Mouse (Mus musculus): Measurements from ENCODE around the gene BC080695. TPM values are rescaled to one million over a fixed set of nuclear protein-coding genes. Genes with fewer than 3 reads are reported as not detected.
"Not testable (repeated sequence)": the region's sequence is repeated elsewhere in the genome, so short reads cannot be mapped to it uniquely, and the experiment has no call there.

BC080695 gene
- polyA plus RNA-seq (2015; fragmentation: Nextera tagmentation; extraction: Ambion mirVana) = not detected in 2 replicates

DNA sequence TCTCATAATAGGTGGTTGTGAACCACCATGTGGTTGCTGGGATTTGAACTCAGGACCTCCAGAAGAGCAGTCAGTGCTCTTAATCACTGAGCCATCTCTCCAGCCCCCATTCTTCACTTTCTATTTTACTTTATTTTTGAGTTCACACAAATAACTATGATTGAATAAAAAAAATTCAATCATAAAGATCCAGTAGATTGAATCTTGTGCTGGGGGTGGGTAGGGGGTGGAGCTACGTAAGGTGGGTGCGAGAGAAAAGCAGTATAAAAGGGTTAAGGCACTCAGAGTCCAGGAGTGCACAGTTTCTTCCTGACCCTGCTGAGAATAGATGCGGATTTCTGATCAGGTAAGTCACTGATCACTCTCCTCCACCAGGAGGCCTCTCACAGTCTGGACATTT lies at the start of gene BC080695, which contains the start of gene Gm13057:
Gene BC080695 (plus strand): TSS at position 301 of the 400 bp plus-strand sequence.
Gene Gm13057 (plus strand): TSS at position 310 of the 400 bp plus-strand sequence.
- H3K27me3 ChIP-seq = not testable (repeated sequence)

DNA sequence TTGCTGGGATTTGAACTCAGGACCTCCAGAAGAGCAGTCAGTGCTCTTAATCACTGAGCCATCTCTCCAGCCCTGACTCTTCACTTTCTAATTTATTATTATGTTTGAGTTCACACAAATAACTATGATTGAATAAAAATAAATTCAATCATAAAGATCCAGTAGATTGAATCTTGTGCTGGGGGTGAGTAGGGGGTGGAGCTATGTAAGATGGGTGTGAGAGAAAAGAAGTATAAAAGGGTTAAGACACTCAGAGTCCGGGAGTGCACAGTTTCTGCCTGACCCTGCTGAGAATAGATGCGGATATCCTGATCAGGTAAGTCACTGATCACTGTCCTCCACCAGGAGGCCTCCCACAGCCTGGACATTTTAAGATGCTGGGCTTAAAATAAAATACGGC lies 40.5 kb upstream of the BC080695 start, which contains the start of gene Gm13043:
Gene Gm13043 (plus strand): TSS at position 301 of the 400 bp plus-strand sequence.
- no peak within 1 kb of the TSS for H3K9ac ChIP-seq
- H3K27ac ChIP-seq = no peak within 1 kb of the TSS
- no peaks in the 10 kb centered on the region for H3K27me3 ChIP-seq
- no peak within 1 kb of the TSS for H3K4me3 ChIP-seq (replicated peaks)
- H3K9me3 ChIP-seq (replicated peaks) = no peaks in the 10 kb centered on the region
- H3K36me3 ChIP-seq = no peaks in the 10 kb centered on the region
- no peak within 1 kb of the TSS for H3K4me2 ChIP-seq
- WGBS (ENCODE audit: insufficient replicate concordance) = 65% methylated on average over 3 of the region's 3 CpGs
- no peak for DNase-seq
- H3K4me1 ChIP-seq (replicated peaks) = no peaks in the 10 kb centered on the region
- no peak for ATAC-seq (ENCODE audit: low read depth)

More for the DNA sequence above, at the start of gene BC080695, which contains the start of gene Gm13057:
- not testable (repeated sequence) for H3K4me2 ChIP-seq; H3K36me3 ChIP-seq; DNase-seq; H3K9me3 ChIP-seq (replicated peaks); H3K27ac ChIP-seq; H3K4me3 ChIP-seq (replicated peaks); ATAC-seq (ENCODE audit: low read depth); H3K4me1 ChIP-seq (replicated peaks); H3K9ac ChIP-seq
- no CpG with 5 or more reads among the region's 3 CpGs for WGBS (ENCODE audit: insufficient replicate concordance)

GRCm38 (mm10) chr4:143535654-143536053 lies 15.8 kb upstream of the BC080695 start, which contains the start of gene Gm13040:
Gene Gm13040 (plus strand): TSS chr4:143535954.
- not testable (repeated sequence) for H3K9me3 ChIP-seq (replicated peaks); H3K4me3 ChIP-seq (replicated peaks); H3K27ac ChIP-seq; H3K4me1 ChIP-seq (replicated peaks); DNase-seq; H3K4me2 ChIP-seq; H3K27me3 ChIP-seq; ATAC-seq (ENCODE audit: low read depth); H3K36me3 ChIP-seq; H3K9ac ChIP-seq
- WGBS (ENCODE audit: insufficient replicate concordance) = no CpG with 5 or more reads among the region's 3 CpGs

DNA sequence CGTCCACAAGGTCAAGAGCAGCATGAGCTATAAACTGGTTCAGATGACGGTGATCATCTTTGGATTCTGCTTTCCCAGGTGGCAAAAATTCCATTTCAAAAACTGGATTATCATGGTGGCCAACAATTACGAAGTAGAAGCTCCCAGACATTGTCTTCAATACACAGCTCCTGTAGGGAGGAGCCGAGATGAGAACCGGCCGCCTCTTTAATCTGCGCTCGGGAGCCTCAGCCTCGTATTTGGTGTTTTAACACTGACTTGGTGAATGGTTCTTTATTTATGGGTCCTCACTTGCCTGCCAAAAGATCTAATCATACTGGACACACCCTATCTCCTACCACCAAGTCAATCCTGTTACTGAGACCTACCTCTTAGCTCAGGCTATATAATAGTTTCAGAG lies 60.4 kb downstream of the BC080695 start:
- not testable (repeated sequence) for H3K9me3 ChIP-seq (replicated peaks); H3K27ac ChIP-seq; ATAC-seq (ENCODE audit: low read depth); H3K4me2 ChIP-seq; H3K4me3 ChIP-seq (replicated peaks); DNase-seq; H3K27me3 ChIP-seq; H3K4me1 ChIP-seq (replicated peaks); H3K9ac ChIP-seq; H3K36me3 ChIP-seq
- 68% methylated on average over 9 of the region's 9 CpGs for WGBS (ENCODE audit: insufficient replicate concordance)

DNA sequence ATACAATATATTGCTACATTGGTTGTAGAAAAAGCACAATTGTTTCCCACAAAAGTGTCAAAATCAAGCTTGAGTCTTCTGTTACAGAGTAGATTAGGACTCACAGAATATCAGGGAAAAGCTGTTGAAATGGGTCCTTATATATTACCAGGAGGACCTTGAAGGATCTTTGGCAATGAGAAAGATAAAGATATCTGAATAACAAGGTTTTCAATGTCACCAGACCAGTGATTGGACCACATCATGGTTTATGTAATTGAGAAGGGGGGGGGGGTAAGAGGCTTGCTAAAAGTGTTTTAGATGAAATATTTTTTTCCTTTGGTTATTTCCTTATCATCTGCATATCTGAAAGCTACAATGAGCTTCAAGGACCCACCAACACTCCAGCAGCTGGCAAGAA lies 63.2 kb downstream of the BC080695 start, which contains the start of gene Gm13083:
Gene Gm13083 (plus strand): TSS at position 301 of the 400 bp plus-strand sequence.
- H3K27me3 ChIP-seq; ATAC-seq (ENCODE audit: low read depth): not testable (repeated sequence)

DNA sequence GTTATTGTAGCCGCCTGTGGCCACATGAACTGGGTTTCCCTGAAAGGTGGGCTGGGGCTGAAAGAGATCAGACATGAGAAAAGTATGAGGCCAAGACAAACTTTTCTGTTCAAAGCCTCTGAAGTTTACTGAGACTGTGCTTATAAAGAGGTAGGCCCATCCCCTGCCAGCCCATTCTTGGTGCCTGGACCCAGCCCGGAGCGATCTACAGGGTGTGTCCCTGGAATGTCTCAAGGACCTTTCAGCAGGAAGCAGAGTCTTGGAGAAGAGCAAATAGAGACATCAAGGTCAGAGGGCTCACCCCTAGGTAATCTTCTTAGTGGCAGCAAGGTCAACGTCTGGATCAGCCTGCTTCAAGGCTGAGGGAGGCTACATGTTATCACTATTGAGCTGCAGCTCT lies 66.6 kb downstream of the BC080695 start:
- H3K9ac ChIP-seq; DNase-seq; H3K9me3 ChIP-seq (replicated peaks); ATAC-seq (ENCODE audit: low read depth); H3K27me3 ChIP-seq; H3K4me2 ChIP-seq; H3K27ac ChIP-seq; H3K36me3 ChIP-seq; H3K4me3 ChIP-seq (replicated peaks); H3K4me1 ChIP-seq (replicated peaks): not testable (repeated sequence)
- 59% methylated on average over 4 of the region's 4 CpGs for WGBS (ENCODE audit: insufficient replicate concordance)

More for the DNA sequence above, 63.2 kb downstream of the BC080695 start, which contains the start of gene Gm13083:
- not testable (repeated sequence) for H3K4me1 ChIP-seq (replicated peaks); H3K4me2 ChIP-seq; H3K9ac ChIP-seq; H3K9me3 ChIP-seq (replicated peaks); H3K36me3 ChIP-seq; H3K4me3 ChIP-seq (replicated peaks); DNase-seq; H3K27ac ChIP-seq

Other genes starting within 250 kb of the BC080695 start
- gene Lrrc38, start 201.9 kb upstream of the BC080695 start, polyA plus RNA-seq (2015; fragmentation: Nextera tagmentation; extraction: Ambion mirVana) = not detected in 2 replicates
- not detected in 2 replicates for gene Pramel1, start 157.3 kb upstream of the BC080695 start, polyA plus RNA-seq (2015; fragmentation: Nextera tagmentation; extraction: Ambion mirVana)
- 4.0 and 5.6 TPM in 2 replicates for gene Pramef8, start 139.3 kb upstream of the BC080695 start, polyA plus RNA-seq (2015; fragmentation: Nextera tagmentation; extraction: Ambion mirVana)
- not detected in 2 replicates for gene Oog4, start 101.4 kb upstream of the BC080695 start, polyA plus RNA-seq (2015; fragmentation: Nextera tagmentation; extraction: Ambion mirVana)
- gene Gm13043, start 40.4 kb upstream of the BC080695 start, polyA plus RNA-seq (2015; fragmentation: Nextera tagmentation; extraction: Ambion mirVana) = not detected in 2 replicates
- gene Gm13040, start 15.7 kb upstream of the BC080695 start, polyA plus RNA-seq (2015; fragmentation: Nextera tagmentation; extraction: Ambion mirVana) = not detected in 2 replicates
- gene Gm13057, start within 50 bp of the BC080695 start, polyA plus RNA-seq (2015; fragmentation: Nextera tagmentation; extraction: Ambion mirVana) = not detected in 2 replicates
- gene Gm13083, start 63.3 kb downstream of the BC080695 start, polyA plus RNA-seq (2015; fragmentation: Nextera tagmentation; extraction: Ambion mirVana) = not detected in 2 replicates
- gene Gm13088, start 105.5 kb downstream of the BC080695 start, polyA plus RNA-seq (2015; fragmentation: Nextera tagmentation; extraction: Ambion mirVana) = not detected in 2 replicates
- gene Gm13089, start 151.0 kb downstream of the BC080695 start, polyA plus RNA-seq (2015; fragmentation: Nextera tagmentation; extraction: Ambion mirVana) = not detected in 2 replicates
- gene Gm13078, start 167.8 kb downstream of the BC080695 start, polyA plus RNA-seq (2015; fragmentation: Nextera tagmentation; extraction: Ambion mirVana) = not detected in 2 replicates
- gene Gm13023, start 237.7 kb downstream of the BC080695 start, polyA plus RNA-seq (2015; fragmentation: Nextera tagmentation; extraction: Ambion mirVana) = not detected in 2 replicates